Mouse (Mus musculus) cerebellum, adult 2 months (tissue): ENCODE data around the gene Cers6. TPM values are rescaled to one million over a fixed set of nuclear protein-coding genes. Genes with fewer than 3 reads are reported as not detected.
A peak's percentile ranks its signal among the peaks of the same experiment; 100 is the strongest.

Experiments used
- DNase-seq, 2 experiments: peaks; one replicate each; pipeline ENCODE4 v3.0.0; 2021
- H3K27ac ChIP-seq: fragments of 200-500 bp; 2 replicates; pipeline ENCODE4 v1.5.1; 2012; ENCODE audit warnings: low read length, control low read depth, inconsistent platforms; ENCODE audit not compliant: insufficient read depth
- H3K27me3 ChIP-seq: fragments of 200-500 bp; 2 replicates; pipeline ENCODE4 v1.6.1; 2012; ENCODE audit warnings: inconsistent platforms, mild to moderate bottlenecking, low read length, moderate library complexity; ENCODE audit not compliant: control insufficient read depth, insufficient read depth
- H3K4me1 ChIP-seq: fragments of 200-500 bp; 2 replicates; pipeline ENCODE4 v1.6.1; 2011; ENCODE audit warnings: low read length; ENCODE audit not compliant: control insufficient read depth, insufficient read depth
- H3K4me3 ChIP-seq: fragments of 200-500 bp; replicated peaks from 2 replicates; pipeline ENCODE3; 2011; ENCODE audit warnings: mild to moderate bottlenecking, low read depth, low read length, control low read depth; ENCODE audit not compliant: insufficient read depth
- CTCF ChIP-seq: fragments of 200-500 bp; IDR thresholded peaks from 2 replicates; pipeline ENCODE4 v1.5.1; 2011; ENCODE audit warnings: low read depth, mild to moderate bottlenecking, control low read depth, low read length, moderate library complexity, borderline replicate concordance; ENCODE audit not compliant: insufficient read depth
- POLR2A ChIP-seq: fragments of 200-500 bp; IDR thresholded peaks from 2 replicates; pipeline ENCODE4 v1.6.1; 2011; ENCODE audit warnings: low read length, control low read depth, borderline replicate concordance; ENCODE audit not compliant: insufficient read depth
- WGBS: fragments of 180-500 bp; shearing (Covaris S2); methylation state at CpG from one replicate; pipeline ENCODE4 v1.1.7; 2018; 5-methylcytosine and 5-hydroxymethylcytosine counted together
- polyA plus RNA-seq: library from polyadenylated mRNA; depleted of rRNA; stranded (reverse); fragments of >200 nt; gene quantifications from 2 replicates; pipeline ENCODE4 v1.2.3, GENCODE M21; 2012

Cers6 gene
- polyA plus RNA-seq, 1 experiment: 29.8 TPM

DNA sequence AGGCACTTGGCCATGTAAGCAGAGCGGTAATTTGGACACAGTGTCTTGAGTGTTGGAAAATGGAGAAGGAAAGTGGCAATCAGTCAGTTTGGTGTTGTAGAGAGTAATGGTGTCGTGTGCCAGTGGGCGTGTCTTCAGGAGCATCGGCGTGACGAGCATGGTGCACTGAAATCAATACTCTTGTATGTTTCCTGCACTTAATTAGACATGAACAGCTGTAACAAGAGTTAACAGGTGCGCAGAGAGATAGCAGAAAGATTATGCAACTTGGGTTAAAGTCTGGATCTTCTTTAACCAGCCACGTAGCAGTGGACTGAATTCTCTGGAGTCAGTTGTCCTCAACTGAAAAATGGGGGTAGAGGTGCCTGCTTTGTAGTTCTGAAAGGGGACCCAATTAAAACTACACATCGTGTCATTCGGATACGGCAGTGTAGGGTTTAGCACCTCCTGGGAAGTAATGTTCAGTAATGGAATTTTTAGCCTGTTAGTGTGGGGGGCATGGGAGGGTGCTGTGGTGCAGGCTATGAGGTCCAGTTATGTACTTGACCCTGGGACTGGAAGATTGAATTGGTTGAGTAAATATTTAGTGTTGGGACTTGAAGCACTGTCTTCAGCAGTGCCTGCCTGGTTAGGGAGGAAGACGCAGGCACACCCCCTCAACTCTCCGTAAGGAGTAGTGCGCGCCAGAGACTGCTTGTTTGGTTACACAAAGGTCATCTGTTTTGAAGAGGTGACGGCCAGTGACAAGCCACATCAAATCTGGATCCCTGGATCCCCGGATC is 9.9 kb downstream of the Cers6 start:
- DNase-seq: no peak
- TF ChIP-seq POLR2A (no peak), CTCF (no peak)
- Histone ChIP-seq H3K27me3 (no peaks in the 10 kb centered on the region), H3K4me1 (peaks cover 35% of the 10 kb centered on the region), H3K27ac (no peak overlapping the region), H3K4me3 (no peak overlapping the region)
- WGBS: 86% methylated on average over 17 of the region's 17 CpGs

DNA sequence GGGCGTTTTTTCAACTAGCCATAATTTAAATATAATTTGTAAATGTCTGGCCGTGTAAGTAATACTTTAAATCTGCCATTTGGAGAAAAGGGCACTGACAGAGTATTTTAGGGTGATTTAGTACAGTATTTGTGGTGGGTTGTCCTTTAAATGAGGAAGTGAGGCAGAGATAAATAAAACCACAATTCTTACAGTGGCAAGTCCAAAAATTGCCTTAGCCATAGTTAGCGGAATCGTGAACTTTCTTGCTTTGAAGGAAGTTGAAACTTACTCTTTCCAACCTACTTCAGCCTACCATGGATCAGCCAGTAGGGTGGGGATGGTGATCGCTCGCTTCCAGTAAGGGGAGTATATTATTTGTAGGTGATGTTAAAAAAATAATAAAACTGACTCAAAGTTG is 11.8 kb downstream of the Cers6 start:
- no peak overlapping the region for H3K27ac ChIP-seq
- 92% methylated on average over 6 of the region's 6 CpGs for WGBS
- no peak overlapping the region for H3K4me3 ChIP-seq
- no peak for DNase-seq
- H3K4me1 ChIP-seq: peaks cover 26% of the 10 kb centered on the region
- no peak for TF ChIP-seq CTCF
- no peak for TF ChIP-seq POLR2A
- no peaks in the 10 kb centered on the region for H3K27me3 ChIP-seq

DNA sequence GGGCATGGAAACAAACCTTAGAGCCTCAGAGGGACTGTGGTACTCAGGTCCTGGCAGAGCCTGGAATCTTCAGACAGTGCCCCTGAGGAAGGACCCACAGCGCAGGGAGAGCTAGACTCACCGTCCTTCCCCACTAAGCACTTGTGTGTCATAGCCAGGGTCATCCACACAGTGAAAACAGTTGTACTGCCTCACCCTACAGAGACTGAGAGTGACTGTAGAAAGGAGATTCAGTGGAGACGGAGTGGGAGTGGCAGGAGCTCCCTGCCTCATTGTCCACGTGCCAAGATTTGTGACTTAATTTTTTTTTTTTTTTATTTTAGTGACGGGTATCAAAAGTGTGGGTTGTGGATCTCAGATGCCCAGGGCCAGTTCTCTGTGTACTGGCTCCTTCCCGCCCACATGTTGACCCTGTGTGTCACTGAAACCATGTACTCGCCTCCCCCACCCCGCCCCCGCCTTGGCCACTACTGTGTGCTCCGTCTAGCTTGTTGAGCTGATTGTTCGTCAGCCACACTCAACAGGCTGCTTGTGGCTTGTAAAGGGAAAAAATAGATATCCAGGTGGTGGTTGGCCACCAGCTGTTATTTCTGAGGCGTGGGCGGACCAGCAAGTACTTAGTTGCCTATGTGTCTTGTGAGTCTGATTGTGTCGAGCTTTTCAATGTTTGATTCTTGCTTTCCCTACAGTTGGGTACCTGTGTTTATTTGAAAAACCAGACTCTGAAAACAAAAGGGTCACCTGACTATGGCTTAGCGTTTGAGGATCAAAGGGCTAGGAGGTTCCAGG is 12.6 kb downstream of the Cers6 start:
- 36% methylated on average over 15 of the region's 15 CpGs for WGBS
- peaks cover 21% of the 10 kb centered on the region for H3K4me1 ChIP-seq
- no peak overlapping the region for H3K4me3 ChIP-seq
- H3K27me3 ChIP-seq: no peaks in the 10 kb centered on the region
- peak in 1 of 2 experiments; percentile 51 for DNase-seq
- no peak overlapping the region for H3K27ac ChIP-seq
- TF ChIP-seq POLR2A: no peak
- TF ChIP-seq CTCF: no peak

DNA sequence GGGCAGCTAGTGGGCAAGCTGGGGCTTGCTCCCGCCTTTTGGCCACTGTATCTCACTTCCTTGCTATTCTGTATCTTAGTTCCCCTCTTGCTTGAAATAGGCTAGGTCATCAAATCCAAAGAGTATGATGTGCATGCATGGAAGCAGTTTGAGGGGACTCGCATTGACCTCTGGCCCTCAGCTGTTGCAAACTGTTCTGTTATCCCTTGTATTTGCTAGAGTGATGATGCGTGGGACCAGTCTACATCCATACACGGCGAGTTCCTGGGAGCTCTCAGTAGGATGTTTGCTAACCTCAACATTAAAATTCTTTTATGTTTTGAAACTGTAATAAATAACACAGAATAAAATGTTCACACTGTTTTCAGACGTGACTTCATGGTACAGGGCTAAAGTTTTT is 13.3 kb downstream of the Cers6 start:
- Histone ChIP-seq H3K4me3 (no peak overlapping the region), H3K27me3 (no peaks in the 10 kb centered on the region), H3K4me1 (peaks cover 20% of the 10 kb centered on the region), H3K27ac (no peak overlapping the region)
- WGBS: 93% methylated on average over 6 of the region's 6 CpGs
- no peak for TF ChIP-seq POLR2A
- TF ChIP-seq CTCF: no peak
- no peak for DNase-seq

DNA sequence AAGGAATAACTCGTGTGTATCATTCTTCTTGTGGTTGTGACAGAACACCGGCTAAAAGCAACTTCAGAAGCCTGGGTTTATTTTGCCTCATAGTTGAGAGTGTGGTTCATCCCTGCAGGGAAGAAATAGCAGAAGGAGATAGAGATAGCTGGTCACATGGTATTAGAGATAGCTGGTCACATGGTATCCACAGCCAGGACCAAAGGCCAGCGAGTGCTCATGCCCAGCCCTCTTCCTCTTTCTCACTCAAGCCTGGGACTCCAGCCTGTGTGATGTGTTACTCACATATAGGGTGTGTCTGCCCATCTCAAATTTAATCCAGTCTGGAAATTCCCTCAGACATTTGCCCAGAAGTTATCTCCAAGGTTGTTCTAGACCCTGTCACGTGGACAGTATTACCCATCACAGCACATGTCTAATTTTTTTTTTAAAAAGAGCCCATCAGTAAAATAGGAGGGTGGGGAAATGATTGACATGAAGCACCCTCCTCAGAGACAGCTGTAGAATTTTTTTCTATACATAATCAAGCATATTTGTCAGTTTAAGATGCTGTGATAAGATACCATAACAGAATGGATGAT is 17.9 kb downstream of the Cers6 start:
- TF ChIP-seq POLR2A: no peak
- TF ChIP-seq CTCF: no peak
- no peaks in the 10 kb centered on the region for H3K27me3 ChIP-seq
- no peak for DNase-seq
- peaks cover 5% of the 10 kb centered on the region; the same call in 1 of the 2 replicates for H3K4me1 ChIP-seq
- WGBS: 93% methylated on average over 4 of the region's 4 CpGs
- H3K4me3 ChIP-seq: no peak overlapping the region
- no peak overlapping the region for H3K27ac ChIP-seq

DNA sequence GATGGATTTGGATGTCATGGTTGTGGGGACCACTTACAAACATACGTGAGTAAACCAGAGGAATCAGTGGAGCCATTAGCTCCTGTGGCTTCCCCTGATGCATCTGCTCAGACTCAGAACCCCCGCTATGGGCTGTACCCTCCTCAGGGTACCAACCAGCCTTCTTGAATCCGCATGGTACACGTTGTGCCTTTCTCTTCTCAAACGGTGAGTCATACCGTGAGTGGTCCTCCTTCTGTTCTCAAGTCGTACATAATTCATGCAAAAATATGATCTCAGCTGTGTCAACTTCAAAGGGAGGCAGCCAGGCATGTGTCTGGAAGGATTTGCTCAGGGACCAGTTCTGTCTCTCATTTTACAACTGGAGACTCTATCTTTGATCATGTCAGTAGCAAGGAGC is 23.3 kb downstream of the Cers6 start:
- no peak overlapping the region for H3K4me3 ChIP-seq
- TF ChIP-seq POLR2A: no peak
- no peak for TF ChIP-seq CTCF
- H3K27ac ChIP-seq: no peak overlapping the region
- DNase-seq: no peak
- WGBS: 54% methylated on average over 7 of the region's 7 CpGs
- H3K4me1 ChIP-seq: peaks cover 11% of the 10 kb centered on the region
- H3K27me3 ChIP-seq: no peaks in the 10 kb centered on the region

DNA sequence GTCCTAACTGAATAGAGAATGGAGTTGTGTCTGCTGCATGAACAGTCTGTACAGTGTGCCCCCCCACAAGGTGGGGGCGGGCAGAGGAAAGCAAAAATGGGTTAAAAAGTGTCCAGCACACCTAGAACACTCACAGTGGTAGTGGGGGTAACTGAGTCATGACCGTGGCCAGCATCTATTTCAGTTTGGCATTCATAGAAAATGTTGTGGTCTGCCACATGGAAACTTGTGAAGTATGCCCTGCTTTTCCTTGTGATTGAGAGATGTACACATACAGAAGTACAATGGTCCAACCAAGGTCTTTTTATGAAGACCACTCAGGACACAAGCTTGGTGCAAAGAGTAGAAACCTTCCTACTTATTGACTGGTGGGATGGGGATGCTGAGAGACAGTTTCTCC is 24.0 kb downstream of the Cers6 start:
- no peak for DNase-seq
- Histone ChIP-seq H3K4me1 (peaks cover 11% of the 10 kb centered on the region), H3K27ac (no peak overlapping the region), H3K27me3 (no peaks in the 10 kb centered on the region), H3K4me3 (no peak overlapping the region)
- TF ChIP-seq CTCF (no peak), POLR2A (no peak)
- 90% methylated on average over 2 of the region's 2 CpGs for WGBS
